ENCODE assay signal across 28 mouse cellular contexts in the genomic region with DNA sequence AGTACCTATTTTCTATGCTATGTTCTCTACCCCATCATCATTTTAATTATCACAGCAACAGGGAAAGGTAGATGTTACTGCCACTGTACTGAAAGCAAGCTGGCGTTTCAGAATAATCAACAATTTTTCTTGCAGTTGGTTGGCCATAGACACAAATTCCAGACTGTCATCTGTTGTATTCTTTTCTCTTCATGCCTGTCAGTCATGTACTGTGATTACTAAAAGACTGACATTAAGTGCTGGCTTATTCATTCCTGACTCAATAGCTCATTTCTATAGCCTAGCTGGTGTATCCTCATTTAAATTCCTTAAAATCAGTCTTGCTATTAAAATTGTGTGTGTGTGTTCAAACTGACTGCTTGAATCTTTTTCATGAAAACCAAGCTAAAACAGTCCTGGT.
DNase-seq lines count a peak whose midpoint lies in the region; ATAC-seq and TF ChIP-seq lines count a peak whose summit lies in the region.
"Had no signal": no experiment of that assay in that cellular context is flagged by ENCODE, and none has a peak within 500 bp of the region (broad histone marks: within the 10 kb centered on the region; RNA-seq: fewer than 3 reads in every experiment).

No protein-coding gene starts in this region.

- H3K27ac ChIP-seq in forebrain, embryonic 11.5 days (ENCODE audit: low read depth, low read length) = peak overlapping the region; percentile 53; the same call in 1 of the 2 replicates
- H3K27ac ChIP-seq in forebrain, embryonic 10.5 days = no peak overlapping the region
- H3K27ac ChIP-seq in layer of hippocampus, adult 2 months = 0 out of 2 replicates have a peak overlapping the region, but pooled peaks have one; percentile 36
- peak overlapping the region; percentile 66 for H3K27ac ChIP-seq in forebrain, embryonic 14.5 days (ENCODE audit: low read depth, low read length)
- H3K27ac ChIP-seq in forebrain, postnatal 0 days (ENCODE audit: low read depth, low read length) = no peak overlapping the region; the same call in 1 of the 2 replicates
- H3K27ac ChIP-seq: embryonic facial prominence, embryonic 10.5 days; embryonic facial prominence, embryonic 13.5 days; gastrocnemius, adult 2 months; heart, adult 2 months; hindbrain, embryonic 13.5 days had no signal

- no peak overlapping the region for H3K4me2 ChIP-seq in forebrain, embryonic 11.5 days (ENCODE audit: low read depth, low read length, severe bottlenecking)
- H3K4me2 ChIP-seq in forebrain, embryonic 14.5 days (ENCODE audit: low read length) = no peak overlapping the region
- no peak overlapping the region for H3K4me2 ChIP-seq in forebrain, postnatal 0 days (ENCODE audit: low read depth)
- H3K4me2 ChIP-seq: embryonic facial prominence, embryonic 13.5 days; heart, embryonic 11.5 days; hindbrain, embryonic 13.5 days had no signal

- no peak for ATAC-seq in forebrain, embryonic 11.5 days (replicated peaks; ENCODE audit: low FRiP score)
- peak; percentile 87 for ATAC-seq in forebrain, embryonic 14.5 days
- peak; percentile 86; the same call in 1 of the 2 replicates for ATAC-seq in forebrain, postnatal 0 days
- ATAC-seq: hindbrain, embryonic 16.5 days; intestine, postnatal 0 days; Patski had no signal

- H3K9ac ChIP-seq in forebrain, embryonic 11.5 days (ENCODE audit: low read length) = no peak overlapping the region
- no peak overlapping the region for H3K9ac ChIP-seq in forebrain, embryonic 14.5 days (ENCODE audit: low read length)
- no peak overlapping the region for H3K9ac ChIP-seq in forebrain, postnatal 0 days
- H3K9ac ChIP-seq: embryonic facial prominence, embryonic 13.5 days; hindbrain, embryonic 13.5 days had no signal

- peaks cover 3% of the 10 kb centered on the region; the same call in 1 of the 2 replicates for H3K4me1 ChIP-seq in forebrain, embryonic 11.5 days (replicated peaks; ENCODE audit: control insufficient read depth, insufficient read depth, low read length)
- peaks cover 18% of the 10 kb centered on the region for H3K4me1 ChIP-seq in forebrain, embryonic 10.5 days
- H3K4me1 ChIP-seq in forebrain, embryonic 14.5 days (ENCODE audit: control insufficient read depth, insufficient read depth, low read length) = peaks cover 22% of the 10 kb centered on the region
- peaks cover 5% of the 10 kb centered on the region for H3K4me1 ChIP-seq in forebrain, postnatal 0 days (ENCODE audit: insufficient read depth)
- H3K4me1 ChIP-seq: embryonic facial prominence, embryonic 10.5 days had no signal

- no peaks in the 10 kb centered on the region for H3K9me3 ChIP-seq in forebrain, embryonic 11.5 days (ENCODE audit: control insufficient read depth, low read length)
- no peaks in the 10 kb centered on the region for H3K9me3 ChIP-seq in forebrain, embryonic 10.5 days
- H3K9me3 ChIP-seq in forebrain, embryonic 14.5 days (replicated peaks; ENCODE audit: control insufficient read depth, low read length) = no peaks in the 10 kb centered on the region
- H3K9me3 ChIP-seq in forebrain, postnatal 0 days (ENCODE audit: low read length) = no peaks in the 10 kb centered on the region
- H3K9me3 ChIP-seq: embryonic facial prominence, embryonic 10.5 days; embryonic facial prominence, embryonic 13.5 days; hindbrain, embryonic 10.5 days; hindbrain, embryonic 13.5 days had no signal

- no peak for DNase-seq in forebrain, embryonic 11.5 days (ENCODE audit: low spot score)
- no peak for DNase-seq in forebrain, embryonic 10.5 days (ENCODE audit: extremely low spot score, low spot score)
- DNase-seq in layer of hippocampus, adult 2 months (ENCODE audit: low spot score in 2 of 2) = no peak
- no peak for DNase-seq in layer of hippocampus, postnatal 25 days (ENCODE audit: extremely low spot score in 1 of 2, low spot score in 1 of 2)
- peak; percentile 71 for DNase-seq in forebrain, embryonic 14.5 days (ENCODE audit: low spot score)
- peak; percentile 29 for DNase-seq in forebrain, postnatal 0 days
- DNase-seq in kidney, adult 8-10 months = no peak
- no peak for DNase-seq in kidney, adult 9 months
- DNase-seq: adrenal gland, postnatal 10 days; cerebellum, adult 11-12 months; cerebellum, adult 8-10 months; cerebellum, postnatal 10 days; cerebellum, postnatal 36 days; embryo, embryonic 11 days; gastrocnemius, adult 2 months; gastrocnemius, postnatal 36 days; heart, adult 2 months; heart, postnatal 36 days; kidney, adult 2 months had no signal

- H3K4me3 ChIP-seq in forebrain, embryonic 11.5 days (ENCODE audit: low read depth, low read length) = no peak overlapping the region
- H3K4me3 ChIP-seq in forebrain, embryonic 10.5 days = no peak overlapping the region
- H3K4me3 ChIP-seq in layer of hippocampus, adult 2 months = no peak overlapping the region
- no peak overlapping the region for H3K4me3 ChIP-seq in forebrain, embryonic 14.5 days (ENCODE audit: low read depth, low read length)
- H3K4me3 ChIP-seq in forebrain, postnatal 0 days (ENCODE audit: low read depth, low read length) = no peak overlapping the region
- H3K4me3 ChIP-seq: embryonic facial prominence, embryonic 10.5 days; embryonic facial prominence, embryonic 13.5 days; erythroblast, embryonic 14.5 days; gastrocnemius, adult 2 months; heart, adult 2 months; hindbrain, embryonic 10.5 days; hindbrain, embryonic 13.5 days had no signal

- WGBS in forebrain, embryonic 11.5 days = 49% methylated on average over 1 of the region's 1 CpGs
- WGBS in forebrain, embryonic 10.5 days = 75% methylated on average over 1 of the region's 1 CpGs
- 25% methylated on average over 1 of the region's 1 CpGs for WGBS in forebrain, embryonic 14.5 days
- WGBS in forebrain, postnatal 0 days = 24% methylated on average over 1 of the region's 1 CpGs

- H3K27me3 ChIP-seq in forebrain, embryonic 11.5 days (ENCODE audit: control insufficient read depth, insufficient read depth, low read length) = no peaks in the 10 kb centered on the region
- H3K27me3 ChIP-seq in forebrain, embryonic 10.5 days (ENCODE audit: poor library complexity, severe bottlenecking) = no peaks in the 10 kb centered on the region
- no peaks in the 10 kb centered on the region; the same call in 1 of the 2 replicates for H3K27me3 ChIP-seq in forebrain, embryonic 14.5 days (replicated peaks; ENCODE audit: control insufficient read depth, insufficient read depth, low read length)
- no peaks in the 10 kb centered on the region for H3K27me3 ChIP-seq in forebrain, postnatal 0 days (ENCODE audit: insufficient read depth, low read length)
- H3K27me3 ChIP-seq: embryonic facial prominence, embryonic 13.5 days; hindbrain, embryonic 13.5 days; Patski had no signal

- TF ChIP-seq CTCF in layer of hippocampus, adult 2 months (conservative IDR thresholded peaks at IDR 0.05) = no peak
- TF ChIP-seq CTCF in forebrain, postnatal 0 days (IDR thresholded peaks at IDR 0.05; ENCODE audit: low read depth) = no peak

- H3K36me3 ChIP-seq in forebrain, embryonic 11.5 days (ENCODE audit: control insufficient read depth, insufficient read depth, low read length) = no peaks in the 10 kb centered on the region
- H3K36me3 ChIP-seq in forebrain, embryonic 10.5 days (replicated peaks) = no peaks in the 10 kb centered on the region
- no peaks in the 10 kb centered on the region for H3K36me3 ChIP-seq in forebrain, embryonic 14.5 days (ENCODE audit: control insufficient read depth, insufficient read depth, low read length)
- no peaks in the 10 kb centered on the region for H3K36me3 ChIP-seq in forebrain, postnatal 0 days (ENCODE audit: insufficient read depth)
- H3K36me3 ChIP-seq: embryonic facial prominence, embryonic 10.5 days; embryonic facial prominence, embryonic 13.5 days; hindbrain, embryonic 10.5 days; hindbrain, embryonic 13.5 days had no signal

Comparison
In these comparisons a context has a peak if more than half of its experiments do, and no peak if none do; other contexts are left out.
1. DNase-seq: peak in forebrain, embryonic 14.5 days (single experiment) and forebrain, postnatal 0 days (single experiment); none in forebrain, embryonic 11.5 days (single experiment), forebrain, embryonic 10.5 days (single experiment), layer of hippocampus, adult 2 months (0 of 2), layer of hippocampus, postnatal 25 days (0 of 2), kidney, adult 8-10 months (0 of 2) and kidney, adult 9 months (single experiment).
2. H3K27ac ChIP-seq: peak in forebrain, embryonic 11.5 days (single experiment), layer of hippocampus, adult 2 months (single experiment) and forebrain, embryonic 14.5 days (single experiment); none in forebrain, embryonic 10.5 days (single experiment) and forebrain, postnatal 0 days (single experiment).